Mouse (Mus musculus) kidney, adult 11 months (tissue): Measurements from ENCODE around the gene 4933425L06Rik.
A peak's percentile ranks its signal among the peaks of the same experiment; 100 is the strongest.

Experiments used
- DNase-seq: peaks from one replicate; pipeline ENCODE4 v3.0.0; 2022

4933425L06Rik gene

DNA sequence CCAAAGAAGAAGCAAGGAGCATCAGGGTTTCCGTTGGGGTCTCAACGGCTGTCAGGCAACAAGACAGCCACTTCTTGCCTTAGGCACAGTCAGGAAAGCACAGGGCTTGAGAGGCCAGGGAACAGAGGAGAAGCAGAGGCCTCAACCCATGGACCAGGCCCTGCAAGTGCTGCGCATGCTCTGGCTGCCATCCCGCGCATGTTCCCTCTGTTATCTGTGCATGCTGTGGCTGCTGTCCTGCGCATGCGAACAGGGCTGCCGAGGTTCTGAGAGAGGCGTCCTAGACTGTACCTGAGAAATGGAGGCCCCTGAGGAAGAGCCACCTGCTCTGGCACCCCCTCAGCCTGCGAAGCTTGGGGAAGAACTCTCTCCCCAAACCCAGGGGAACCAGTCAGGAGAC lies at the start of gene 4933425L06Rik:
Gene 4933425L06Rik, plus strand, starts transcription at position 261 of the 400 bp plus-strand sequence.
- no peak for DNase-seq

DNA sequence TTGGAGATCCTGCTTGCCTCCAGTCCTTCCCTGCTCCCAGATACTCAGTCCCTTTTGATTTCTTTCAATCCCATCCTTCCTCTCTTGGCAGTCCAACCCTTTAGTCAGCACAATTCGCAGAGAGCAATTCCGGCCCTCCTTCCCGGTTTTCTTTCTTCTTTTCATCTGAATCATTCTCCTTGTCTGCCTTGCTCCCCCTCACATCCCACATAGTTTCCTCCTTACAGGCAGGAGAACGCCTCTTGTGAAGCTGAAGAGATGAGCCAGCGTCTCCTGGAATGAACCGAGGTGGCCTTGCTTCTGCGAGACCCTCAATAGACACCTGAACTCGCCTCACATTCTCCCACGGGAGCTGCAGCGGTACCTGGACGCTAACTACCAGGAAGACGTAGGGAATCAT lies 44.1 kb upstream of the 4933425L06Rik start:
- no peak for DNase-seq

DNA sequence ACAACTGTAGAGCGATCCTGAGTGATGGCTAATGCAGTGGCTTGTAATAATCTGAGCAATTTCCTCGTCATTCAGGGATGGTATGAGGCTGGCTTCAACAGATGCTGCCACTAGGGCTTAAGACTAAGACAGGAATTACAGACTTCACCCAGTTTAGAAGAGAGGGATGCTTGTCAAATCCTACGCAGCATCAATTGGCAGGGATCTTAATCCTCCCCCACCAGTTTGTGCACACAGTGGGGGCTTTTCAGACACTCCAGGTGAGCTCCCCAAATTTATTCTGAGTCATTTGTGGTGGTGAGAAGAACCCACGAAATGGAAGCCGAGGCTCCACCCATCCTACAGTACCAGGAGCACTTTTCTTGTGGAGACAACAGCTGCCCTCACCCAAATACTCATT lies 43.6 kb upstream of the 4933425L06Rik start:
- DNase-seq, result no peak

DNA sequence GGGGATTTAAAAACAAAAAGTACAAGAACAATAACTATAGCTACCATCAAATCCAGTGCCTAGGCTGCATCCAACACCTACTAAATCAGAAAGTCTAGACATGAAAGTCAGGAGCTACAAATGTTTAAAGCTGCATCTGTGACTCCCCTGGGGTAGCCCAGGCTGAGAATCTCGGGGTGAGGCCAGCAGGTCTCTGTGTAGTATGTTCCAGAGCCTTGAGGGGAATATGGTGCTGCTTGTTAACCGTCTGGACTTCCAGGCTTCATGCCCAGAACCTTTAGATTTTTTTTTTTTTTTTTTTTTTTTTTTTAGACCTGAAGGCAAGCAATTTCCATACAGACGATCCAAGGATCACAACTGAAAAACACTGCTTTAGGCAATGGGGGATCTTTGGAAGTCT lies 38.0 kb upstream of the 4933425L06Rik start:
- no peak for DNase-seq

DNA sequence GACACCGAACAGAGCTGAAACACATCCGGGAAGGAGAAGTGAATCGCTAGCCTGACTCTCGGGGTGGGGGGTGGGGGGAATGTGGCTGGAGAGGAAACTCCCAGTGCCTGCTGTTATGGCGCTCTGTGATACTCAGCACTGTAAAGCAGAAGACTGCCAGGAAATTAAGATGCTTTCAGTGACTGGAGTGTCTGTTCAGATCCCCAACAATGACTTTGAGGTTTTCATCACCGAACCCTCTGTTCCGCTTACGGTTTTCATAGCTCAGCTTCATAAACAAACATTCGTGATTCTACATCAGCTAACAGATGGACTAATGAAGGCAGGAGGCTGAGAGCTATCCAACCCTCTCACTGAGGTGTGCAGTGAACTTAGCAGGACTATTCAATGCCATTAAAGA lies 34.5 kb upstream of the 4933425L06Rik start:
- no peak for DNase-seq

DNA sequence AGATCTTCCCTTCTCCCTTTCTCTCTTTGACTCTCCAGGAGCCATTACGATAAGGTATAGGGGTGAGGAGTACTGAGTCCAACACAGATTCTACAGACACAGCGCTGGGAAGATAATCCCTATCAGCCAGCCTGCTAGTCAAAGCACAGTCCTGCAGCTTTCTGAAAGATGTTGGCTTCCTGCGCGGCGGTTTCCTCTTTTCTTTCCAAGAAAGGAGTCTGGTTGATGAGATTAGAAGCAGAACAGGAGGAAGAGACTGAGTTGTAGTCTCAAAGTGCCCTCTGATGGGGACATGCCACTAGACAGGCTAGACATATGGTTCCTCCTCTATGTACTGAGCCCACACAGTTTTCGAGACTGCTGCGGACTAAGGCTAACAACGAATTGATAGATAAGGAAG lies 33.3 kb upstream of the 4933425L06Rik start:
- no peak for DNase-seq

DNA sequence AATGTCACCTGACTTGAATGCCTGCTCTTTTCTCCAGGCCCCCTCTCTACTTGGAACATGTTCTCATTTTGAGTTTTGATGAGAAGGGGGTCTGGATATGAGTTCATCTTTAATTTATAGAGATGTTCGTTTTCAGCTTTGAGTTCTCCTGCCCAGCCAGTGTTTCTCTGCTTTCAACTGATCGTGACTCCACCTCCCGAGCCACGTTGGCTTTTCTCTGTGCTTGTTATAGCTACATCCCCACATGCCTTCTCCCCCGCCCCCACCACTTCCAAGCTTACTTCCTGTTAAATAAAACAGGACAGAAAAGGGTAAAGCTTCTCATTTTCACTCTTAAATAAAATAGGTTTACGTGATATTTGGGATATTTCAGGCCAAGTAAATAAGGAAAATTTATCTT lies 30.5 kb upstream of the 4933425L06Rik start:
- no peak for DNase-seq

DNA sequence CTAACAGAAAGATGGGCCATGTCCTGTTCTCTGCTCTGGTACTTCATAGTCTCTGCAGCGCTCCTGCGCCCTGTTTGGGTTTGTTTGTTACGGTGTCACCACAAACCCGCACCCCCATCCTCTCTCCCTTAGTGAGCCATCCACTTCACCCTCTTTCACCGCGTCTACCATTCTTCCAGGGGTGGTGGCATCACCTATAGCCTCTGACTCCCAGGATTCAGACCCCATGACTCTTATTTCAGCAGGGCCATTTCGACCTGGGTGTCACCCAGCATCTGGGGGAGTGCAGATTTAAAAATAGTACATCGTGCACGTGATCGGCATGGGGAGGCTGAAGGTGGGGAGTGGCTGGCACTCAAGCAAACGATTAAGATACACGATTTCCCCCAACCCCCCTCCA lies 28.3 kb upstream of the 4933425L06Rik start:
- no peak for DNase-seq

DNA sequence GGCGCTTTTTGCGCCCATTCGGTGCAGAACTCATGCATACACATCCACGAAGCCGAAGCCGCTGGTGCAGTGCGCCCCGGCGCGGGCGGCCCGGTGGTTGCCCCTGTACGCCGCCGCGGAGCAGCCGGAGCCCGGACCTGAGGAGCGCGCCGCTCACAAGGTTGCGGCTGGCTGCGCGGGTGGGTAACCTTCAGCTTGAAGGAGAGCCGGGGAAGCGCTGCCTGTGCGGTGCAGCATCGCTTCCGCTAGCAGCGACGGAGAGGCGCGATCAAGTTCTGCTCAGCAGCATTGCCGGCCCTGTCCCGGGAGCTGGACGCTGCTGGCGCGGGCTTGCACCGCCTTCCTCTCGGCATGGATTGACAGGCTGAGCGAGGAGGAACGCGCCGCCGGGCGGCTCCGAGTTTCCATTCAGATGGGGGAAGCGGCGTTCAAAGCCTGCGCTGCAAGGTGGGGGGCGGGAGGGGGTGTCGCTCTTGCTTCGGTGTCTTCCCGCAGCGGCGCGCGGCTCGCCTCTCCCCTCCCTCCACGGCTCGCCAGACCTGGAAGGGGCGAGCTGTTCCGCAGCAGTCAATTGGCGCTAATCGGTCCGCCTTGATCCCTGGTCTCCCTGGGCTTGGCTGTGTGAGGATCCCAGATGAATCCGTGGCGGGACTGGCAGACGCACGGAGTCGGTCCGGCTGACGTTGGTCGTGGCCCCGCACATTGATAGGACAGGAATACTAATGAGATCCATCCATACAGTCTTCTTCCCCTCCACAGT lies 27.6 kb upstream of the 4933425L06Rik start, which contains the start of gene Rgs7bp:
Gene Rgs7bp, minus strand, starts transcription at position 750 of the 760 bp plus-strand sequence.
- peak; percentile 5 for DNase-seq

DNA sequence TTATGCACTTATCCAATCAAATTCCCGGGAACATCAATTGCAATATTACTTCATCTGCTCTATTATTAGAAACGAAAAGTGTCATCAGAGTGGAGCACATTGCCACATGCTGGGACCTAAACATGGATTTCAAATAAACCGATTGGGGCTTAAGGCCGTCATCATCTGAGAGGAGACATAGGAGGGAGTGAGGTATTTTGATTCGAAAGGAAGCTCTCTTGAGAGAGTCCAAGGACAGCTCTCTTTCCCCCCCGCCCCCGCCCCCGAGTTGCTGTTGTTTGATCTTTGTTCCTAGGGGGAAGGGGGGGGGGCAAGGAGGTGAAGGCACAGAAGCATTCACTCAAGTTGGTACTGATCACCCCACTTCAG lies 27.0 kb upstream of the 4933425L06Rik start:
- DNase-seq, result no peak

DNA sequence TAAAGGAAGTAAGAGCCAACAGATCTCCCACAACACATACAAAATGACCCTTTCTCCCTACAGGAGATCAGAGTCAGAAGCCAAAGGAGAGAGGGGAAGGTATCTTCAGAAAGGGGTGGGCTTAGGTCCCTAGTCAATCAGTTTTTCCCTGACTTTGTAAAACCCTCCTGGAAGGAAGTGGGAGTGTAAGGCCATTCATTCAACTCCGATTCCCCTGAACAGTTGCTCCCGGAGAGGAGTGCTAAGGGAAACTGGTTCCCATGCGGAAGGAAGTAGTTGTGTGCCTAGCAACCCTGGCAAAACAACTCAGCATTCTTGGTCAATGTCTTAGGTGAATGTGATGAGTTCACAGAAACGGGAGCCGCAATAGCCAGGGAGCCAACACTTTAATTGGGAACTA lies 26.5 kb upstream of the 4933425L06Rik start:
- no peak for DNase-seq

DNA sequence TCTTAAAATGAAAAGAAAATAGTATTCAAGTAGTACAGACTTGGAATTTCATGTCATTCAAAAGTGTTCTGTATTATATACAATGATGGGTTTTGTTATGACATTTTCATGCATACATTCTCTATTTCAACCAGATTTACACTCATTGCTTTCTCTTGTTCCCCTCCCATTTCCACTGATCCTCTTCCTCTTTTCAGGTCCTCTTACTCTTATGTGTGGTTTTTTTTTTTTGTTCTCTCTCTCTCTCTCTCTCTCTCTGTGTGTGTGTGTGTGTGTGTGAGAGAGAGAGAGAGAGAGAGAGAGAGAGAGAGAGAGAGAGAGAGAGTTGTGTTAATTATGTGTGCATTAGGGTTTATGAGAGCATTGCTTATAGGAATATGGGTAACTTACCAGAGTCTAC lies 15.8 kb upstream of the 4933425L06Rik start:
- DNase-seq, result no peak

DNA sequence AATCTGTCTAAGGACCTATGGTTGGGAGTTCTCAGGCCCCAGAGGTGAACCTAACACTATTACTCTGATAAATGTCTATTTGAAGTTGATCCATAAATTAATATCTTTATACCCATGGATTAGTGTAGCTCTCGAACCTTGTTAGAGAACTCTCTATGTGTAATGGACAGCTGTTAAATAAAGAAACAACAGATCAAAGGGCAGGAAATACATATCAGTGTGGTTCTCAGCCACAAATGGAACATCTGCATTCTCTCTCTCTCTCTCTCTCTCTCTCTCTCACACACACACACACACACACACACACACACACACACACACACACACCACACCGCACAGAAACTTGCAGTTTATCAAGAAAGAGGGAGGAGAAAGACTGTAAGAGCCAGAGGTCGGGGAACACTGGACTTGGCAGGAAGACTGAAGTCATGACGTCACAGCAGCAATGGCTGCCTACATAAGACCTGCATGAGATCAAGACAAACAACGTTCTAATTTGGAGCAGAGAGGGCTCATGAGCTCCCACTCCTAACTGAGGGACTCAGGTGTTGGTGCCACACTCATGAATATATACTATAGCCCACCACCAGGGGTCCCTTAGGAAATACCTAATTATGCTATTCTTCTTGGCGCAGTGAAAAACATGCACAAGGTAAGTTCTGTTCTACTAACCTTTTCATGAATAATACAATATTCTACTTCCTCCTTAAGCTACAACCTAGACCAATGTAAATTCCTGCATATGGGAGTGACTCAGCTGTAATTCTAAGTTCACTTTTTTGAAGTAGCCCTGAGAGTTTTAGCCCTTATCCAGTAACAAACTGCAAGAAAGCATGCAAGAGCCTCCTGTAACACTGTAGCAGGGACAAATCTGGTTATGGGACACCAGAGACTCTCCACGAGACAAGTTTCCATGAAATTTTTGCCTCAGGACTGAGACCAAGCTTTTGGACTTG lies 14.8 kb upstream of the 4933425L06Rik start:
- no peak for DNase-seq

DNA sequence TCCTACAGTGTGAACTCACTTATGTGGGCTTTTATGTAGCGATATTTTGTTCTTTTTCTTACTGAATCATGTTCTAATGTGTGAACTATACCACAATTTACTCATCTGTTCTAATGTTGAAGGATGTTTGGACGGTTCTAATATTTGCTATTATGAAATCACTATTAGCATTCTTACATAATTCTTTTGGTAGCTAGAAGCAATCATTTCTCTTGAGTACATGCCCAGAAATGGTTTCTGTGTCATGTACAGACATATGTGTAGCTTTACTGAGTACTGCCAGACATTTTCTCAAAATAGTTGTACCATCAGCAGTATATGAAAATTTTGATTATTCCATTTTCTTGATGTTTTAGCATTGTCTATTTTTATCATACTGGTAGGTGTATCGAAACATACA lies 7.4 kb downstream of the 4933425L06Rik start:
- no peak for DNase-seq

DNA sequence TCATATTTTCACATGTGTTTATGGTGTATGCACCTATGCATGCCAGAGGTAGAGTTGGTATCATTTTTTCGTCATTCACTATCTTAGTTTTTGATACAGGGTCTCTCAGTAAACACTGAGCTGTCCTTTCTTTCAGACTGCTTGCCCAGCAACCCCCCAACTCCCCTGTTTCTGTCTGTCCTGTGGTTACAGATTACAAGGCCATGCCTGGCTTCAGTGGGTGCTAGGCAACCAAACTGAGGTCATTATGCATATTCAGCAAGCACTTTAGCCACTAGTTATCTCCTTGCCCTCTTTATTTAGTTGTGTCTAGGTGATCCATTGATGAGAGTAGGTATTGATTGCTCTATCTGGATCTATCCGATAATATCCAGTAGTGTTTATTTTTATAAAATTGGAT lies 14.4 kb downstream of the 4933425L06Rik start:
- DNase-seq, result no peak

DNA sequence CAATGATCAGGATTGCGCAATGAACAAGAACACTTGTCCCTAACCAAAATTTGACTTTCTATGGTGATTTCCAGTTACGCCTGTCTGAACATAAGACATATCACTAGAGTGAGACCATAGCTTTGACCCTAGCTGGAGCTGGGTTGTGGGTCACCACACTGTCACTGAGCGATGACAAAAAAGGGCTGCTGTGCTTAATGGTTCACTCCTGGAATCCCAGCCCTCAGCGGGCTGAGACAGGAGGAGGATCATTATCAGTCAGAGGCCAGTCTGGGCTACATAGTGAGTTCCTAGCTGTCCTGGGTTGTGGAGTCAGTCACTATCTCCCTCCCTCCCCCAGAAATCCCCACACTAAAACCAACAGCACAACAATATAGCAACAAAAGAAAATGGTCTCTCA lies 18.8 kb downstream of the 4933425L06Rik start:
- DNase-seq, result no peak

DNA sequence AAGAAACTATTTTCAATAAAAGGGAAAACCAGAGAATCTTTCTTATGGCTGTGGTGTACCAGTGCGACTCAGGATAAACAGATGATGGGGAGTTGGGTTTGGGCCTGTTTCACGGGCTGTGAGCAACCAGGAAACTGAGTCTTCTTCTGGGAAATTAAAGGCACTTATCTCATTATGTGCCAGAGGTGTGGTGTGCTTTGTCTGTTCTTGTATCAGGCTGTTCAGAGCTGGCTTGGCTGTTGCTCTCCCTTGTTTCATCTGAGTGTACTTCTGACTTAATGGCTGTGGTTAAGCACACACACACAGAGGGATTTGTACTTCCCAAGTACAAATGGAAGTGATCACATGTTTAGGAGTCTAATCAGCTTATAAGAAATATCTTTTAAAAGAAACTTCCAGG lies 22.5 kb downstream of the 4933425L06Rik start:
- DNase-seq, result no peak

DNA sequence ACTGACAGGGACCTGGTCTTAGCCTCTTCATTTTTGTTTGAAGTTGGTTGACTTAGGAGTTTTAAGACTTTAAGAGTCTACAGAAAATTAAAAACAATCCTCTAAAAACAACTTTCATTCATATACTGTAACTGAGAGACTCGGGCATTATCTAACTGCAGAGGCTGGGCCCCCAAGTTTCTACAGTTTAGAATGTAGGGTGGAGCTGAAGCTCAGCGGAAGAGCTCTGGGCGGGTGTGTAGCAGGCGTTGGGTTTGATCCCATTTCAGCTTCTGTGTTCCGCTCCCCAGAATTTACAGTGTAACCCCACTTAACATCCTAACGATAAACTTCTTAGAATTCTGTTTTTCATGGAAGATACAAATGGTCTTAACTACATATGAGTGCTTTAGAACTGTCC lies 29.7 kb downstream of the 4933425L06Rik start:
- DNase-seq, result no peak

DNA sequence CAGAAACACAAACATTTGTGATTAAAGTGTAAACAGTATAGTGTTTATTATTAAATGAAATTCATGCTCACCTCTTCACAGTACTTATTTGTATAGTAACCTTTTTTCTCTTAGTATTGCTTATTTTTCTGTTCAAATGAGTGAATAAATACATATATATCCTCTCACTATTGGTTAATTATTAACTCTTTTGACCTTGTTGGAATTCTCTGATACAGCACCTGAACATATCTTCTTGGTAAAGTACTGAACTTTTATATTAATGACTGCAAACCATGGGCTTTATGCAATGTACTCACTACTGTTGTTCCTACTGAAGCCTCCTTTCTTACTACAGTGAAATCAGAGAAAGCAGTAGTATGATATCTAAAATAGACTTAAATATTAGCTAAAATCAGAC lies 39.7 kb downstream of the 4933425L06Rik start:
- DNase-seq, result no peak

DNA sequence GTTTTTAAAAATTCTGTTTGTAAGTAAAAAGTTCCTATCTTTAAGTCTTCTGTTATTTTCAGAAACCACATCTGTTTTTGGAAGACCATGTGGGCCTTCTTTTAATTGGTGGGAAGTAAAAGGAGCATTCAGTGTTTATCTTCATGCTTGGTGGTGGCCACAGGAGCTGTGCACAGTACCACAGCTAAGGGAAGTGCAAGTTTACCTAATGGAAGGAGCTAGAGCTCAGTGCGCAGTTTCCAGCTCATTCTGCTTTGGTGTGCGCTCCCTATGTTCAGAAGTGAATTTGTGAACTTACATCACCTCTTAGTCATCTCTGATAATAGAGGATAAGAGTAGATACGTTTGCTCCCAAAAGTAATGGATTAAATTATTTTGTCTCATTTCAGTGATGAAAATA lies 40.2 kb downstream of the 4933425L06Rik start:
- no peak for DNase-seq

DNA sequence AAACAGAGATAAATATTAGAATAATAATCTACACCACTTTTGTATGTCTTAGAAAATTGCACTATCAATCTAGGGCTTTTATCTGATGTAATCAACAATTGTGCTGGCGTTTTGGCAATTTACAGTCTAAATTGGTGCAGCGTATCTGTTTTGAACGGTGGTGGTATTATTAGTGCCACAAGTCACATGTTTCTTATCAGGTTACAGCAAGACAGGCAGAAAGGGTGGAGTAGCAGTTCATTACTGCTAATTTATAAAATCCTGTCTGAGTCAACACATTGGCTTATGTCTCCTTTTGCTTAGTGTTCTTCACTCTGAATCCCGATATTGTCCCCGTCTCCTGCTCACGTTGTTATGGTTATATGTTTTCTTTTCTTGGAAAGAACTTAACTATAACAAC lies 48.2 kb downstream of the 4933425L06Rik start:
- DNase-seq, result no peak

DNA sequence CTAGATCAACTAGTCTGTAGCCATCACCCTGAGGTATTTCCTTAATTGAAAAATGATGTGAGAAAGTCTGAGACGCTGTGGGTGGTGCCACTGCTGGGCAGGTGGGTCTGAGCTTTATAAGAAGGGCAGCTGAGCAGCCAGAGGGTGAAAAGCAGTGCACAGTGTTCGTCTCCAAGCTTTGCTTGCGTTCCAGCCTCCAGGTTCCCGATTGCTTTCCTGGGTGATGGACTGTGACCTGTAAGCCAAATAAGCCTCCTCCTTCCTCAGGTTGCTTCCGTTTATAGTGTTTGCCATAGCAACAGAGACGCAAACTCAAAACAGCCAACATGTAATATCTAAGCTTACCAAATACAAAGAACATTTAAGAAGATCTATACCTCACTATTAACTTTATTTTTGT lies 50.4 kb downstream of the 4933425L06Rik start:
- no peak for DNase-seq

DNA sequence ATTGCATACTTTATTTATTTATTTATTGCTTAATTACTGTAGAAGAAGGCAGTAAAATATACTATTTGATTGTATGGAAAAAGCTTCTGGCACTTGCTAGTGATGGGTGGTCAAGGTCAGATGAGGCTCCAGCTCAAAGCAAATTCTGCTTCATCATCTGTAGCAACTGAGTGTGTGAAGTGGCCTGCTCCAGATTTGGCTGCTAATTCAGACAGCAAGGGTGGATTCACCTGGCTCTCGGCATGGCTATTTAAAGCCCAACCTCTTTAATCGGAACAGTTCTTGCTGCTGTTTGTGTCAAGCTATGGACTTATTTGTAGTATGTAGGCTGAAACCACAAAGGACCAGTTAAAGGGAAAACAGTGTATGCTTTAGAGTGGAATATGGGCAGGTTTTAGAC lies 50.9 kb downstream of the 4933425L06Rik start:
- DNase-seq, result no peak

DNA sequence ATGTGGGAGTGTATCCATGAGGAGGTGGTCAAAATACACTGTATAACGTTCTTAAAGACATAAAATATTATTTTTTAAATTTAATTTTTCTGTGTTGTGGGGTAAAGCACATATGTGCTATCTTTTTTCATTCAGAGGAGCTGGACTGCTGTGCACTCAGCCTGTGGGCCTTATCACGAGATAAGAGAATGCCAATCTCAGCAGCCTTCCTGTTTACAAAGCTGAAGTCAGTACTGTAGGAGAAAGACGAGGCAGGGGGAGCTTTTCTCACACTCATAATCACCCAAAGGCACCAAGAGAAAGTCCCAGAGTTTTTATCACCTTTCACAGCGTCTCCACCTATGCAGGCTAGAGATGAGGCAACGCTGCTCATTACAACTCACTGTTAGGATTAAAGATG lies 52.5 kb downstream of the 4933425L06Rik start:
- DNase-seq, result no peak
